Mouse (Mus musculus): Measurements from ENCODE around the gene Hmx2.

The Hmx2 gene

DNA sequence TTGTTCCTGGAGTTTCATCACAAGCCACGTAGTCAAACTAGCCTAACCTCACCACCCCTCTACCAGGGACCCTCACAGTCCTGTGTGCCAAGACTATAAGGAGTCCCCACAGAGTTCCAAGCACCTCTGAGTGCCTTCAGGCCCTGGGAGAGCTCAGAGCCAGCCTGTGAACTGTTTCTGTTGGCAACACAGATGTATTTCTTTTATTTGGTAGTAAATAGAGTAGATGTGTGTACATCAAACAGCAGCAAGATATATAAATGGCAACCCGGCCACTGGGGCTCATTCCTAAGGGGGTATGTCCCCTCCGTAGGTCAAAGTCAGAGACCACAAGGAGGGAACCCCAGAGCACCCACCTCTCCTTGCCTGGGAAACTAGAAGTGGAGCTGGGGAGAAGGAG lies at the start of gene Hmx2:
Gene Hmx2, plus strand, starts transcription at position 301 of the 400 bp plus-strand sequence.
- no peak for DNase-seq (ENCODE audit: low spot score in 2 of 2)

GRCm38 (mm10) chr7:131503739-131504138 lies 44.8 kb upstream of the Hmx2 start:
- DNase-seq (ENCODE audit: low spot score in 2 of 2): no peak

GRCm38 (mm10) chr7:131539979-131540378 lies 8.6 kb upstream of the Hmx2 start:
- peak; percentile 54 to 57 for DNase-seq (ENCODE audit: low spot score in 2 of 2)

GRCm38 (mm10) chr7:131541184-131542114 lies 7.1 kb upstream of the Hmx2 start:
- DNase-seq (ENCODE audit: low spot score in 2 of 2): no peak

GRCm38 (mm10) chr7:131542115-131542871 lies 6.3 kb upstream of the Hmx2 start, which contains the start of gene Hmx3:
TSS of gene Hmx3 (plus strand) at chr7:131542867.
- DNase-seq (ENCODE audit: low spot score in 2 of 2): no peak

DNA sequence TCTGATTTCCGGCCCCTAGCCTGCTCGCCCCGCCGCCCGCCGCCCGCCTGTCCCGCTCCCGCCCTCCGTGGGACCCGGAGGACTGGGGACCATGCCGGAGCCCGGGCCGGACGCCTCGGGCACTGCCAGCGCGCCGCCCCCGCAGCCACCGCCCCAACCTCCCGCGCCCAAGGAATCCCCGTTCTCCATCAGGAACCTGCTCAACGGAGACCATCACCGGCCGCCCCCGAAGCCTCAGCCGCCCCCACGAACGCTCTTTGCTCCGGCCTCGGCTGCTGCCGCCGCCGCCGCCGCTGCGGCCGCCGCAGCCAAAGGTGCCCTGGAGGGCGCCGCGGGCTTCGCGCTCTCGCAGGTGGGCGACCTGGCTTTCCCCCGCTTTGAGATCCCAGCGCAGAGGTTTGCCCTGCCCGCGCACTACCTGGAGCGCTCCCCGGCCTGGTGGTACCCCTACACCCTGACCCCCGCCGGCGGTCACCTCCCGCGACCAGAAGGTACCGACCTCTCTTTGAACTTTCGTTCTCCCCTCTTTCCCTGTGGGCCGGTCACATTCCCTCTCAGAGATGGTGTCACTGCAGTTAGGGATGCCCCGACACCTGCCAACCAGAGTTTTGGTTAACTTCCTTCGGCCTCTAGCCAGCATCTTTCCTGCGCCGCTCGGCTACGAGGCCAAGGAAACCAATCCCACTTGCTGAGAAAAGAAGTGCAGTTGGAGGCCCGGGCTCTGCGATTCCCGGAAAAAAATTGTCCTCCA lies 5.5 kb upstream of the Hmx2 start:
- DNase-seq (ENCODE audit: low spot score in 2 of 2): no peak

DNA sequence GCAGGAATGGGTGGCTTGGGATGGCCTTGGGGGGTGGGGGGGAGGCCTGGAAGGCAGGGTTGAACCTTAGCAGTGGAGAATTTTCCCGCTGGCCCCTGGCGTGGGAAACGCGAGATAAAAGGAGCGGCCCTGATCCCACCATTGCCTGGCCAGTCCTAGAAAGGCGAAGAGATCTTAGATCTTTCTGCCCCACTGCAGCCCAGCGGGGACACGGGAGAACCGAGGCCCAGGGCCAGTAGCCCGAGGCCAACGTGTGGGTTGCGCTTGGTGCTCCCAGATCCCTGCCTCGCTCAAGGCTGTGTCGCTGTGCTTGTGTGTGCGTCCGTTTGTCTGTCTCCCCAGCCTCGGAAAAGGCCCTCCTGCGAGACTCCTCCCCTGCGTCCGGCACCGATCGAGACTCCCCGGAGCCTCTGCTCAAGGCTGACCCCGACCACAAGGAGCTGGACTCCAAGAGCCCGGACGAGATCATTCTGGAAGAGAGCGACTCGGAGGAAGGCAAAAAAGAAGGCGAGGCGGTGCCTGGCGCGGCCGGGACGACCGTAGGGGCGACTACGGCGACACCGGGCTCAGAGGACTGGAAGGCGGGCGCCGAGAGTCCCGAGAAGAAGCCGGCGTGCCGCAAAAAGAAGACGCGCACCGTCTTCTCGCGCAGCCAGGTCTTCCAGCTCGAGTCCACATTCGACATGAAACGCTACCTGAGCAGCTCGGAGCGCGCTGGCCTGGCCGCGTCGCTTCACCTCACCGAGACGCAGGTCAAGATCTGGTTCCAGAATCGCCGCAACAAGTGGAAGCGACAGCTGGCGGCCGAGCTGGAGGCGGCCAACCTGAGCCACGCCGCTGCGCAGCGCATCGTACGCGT lies 4.7 kb upstream of the Hmx2 start:
- DNase-seq (ENCODE audit: low spot score in 2 of 2): no peak

DNA sequence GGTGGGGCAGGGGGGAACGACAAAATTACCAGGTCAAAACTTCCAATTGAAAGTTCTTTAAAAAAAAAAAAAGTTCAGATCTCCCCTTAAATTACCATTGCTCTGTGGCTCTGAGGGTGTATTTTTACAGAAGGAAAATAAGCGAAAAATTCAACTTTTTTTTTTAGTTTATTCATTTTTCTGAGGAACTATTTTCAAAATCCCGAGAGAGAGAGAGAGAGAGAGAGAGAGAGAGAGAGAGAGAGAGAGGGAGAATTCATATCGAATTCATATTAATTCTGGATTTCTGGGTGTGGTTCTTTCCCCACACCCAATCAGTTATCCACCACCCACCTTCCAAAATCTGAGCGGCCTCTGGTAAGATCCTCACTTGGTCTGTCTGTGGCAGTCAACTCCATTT lies 3.7 kb upstream of the Hmx2 start:
- no peak for DNase-seq (ENCODE audit: low spot score in 2 of 2)

GRCm38 (mm10) chr7:131545701-131546385 lies 2.7 kb upstream of the Hmx2 start:
- no peak for DNase-seq (ENCODE audit: low spot score in 2 of 2)

DNA sequence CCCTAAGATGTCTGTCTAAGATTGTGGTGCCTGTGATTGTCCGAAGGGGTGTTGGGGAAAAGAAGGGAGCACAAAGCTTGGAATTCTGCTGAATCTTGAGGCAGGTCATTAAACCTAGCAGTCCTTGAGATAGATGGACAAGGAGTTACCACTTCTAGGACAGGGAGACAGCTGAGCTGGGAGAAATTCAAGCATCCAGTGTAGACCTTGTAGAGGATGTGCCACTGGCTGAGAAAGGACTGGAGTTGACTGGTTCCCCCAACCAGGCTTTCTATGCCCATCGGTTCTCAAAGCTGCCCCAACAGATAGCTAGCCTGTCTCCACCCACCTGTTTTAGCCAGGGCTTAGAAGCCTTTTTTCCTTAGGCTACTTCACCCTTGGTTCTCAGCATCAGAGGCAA lies 2.1 kb upstream of the Hmx2 start:
- no peak for DNase-seq (ENCODE audit: low spot score in 2 of 2)

GRCm38 (mm10) chr7:131547481-131547880 lies 1.1 kb upstream of the Hmx2 start:
- no peak for DNase-seq (ENCODE audit: low spot score in 2 of 2)

DNA sequence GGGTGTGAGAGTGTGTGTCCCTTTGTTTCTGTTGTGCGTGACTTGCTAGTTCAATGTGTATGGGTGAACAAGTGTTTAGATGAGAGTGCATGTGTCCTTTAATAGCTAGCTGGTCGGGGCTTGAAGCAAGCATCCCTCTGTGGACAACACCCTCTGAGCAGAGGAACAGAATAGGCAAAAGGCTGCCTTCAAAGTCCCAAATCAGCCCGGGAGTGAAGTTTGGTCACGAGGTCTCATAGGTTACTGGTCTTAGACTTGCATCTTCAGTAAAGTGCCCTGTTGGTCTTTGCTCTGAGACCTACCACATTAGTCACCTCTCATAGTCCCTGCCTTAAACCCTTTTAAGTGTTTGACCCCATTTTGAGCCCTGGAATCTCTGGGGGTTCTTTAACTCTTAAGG lies 2.9 kb downstream of the Hmx2 start:
- DNase-seq (ENCODE audit: low spot score in 2 of 2): no peak

GRCm38 (mm10) chr7:131551931-131552741 lies 3.6 kb downstream of the Hmx2 start:
- no peak for DNase-seq (ENCODE audit: low spot score in 2 of 2)

- DNase-seq (ENCODE audit: low spot score in 2 of 2): no peak
Measured at GRCm38 (mm10) chr7:131552781-131553180, 4.2 kb downstream of the Hmx2 start.

- no peak for DNase-seq (ENCODE audit: low spot score in 2 of 2)
Measured at GRCm38 (mm10) chr7:131553771-131554175, 5.2 kb downstream of the Hmx2 start.

GRCm38 (mm10) chr7:131554341-131555180 lies 6.0 kb downstream of the Hmx2 start:
- DNase-seq (ENCODE audit: low spot score in 2 of 2): no peak

GRCm38 (mm10) chr7:131555301-131556081 lies 6.9 kb downstream of the Hmx2 start:
- DNase-seq (ENCODE audit: low spot score in 2 of 2): no peak

GRCm38 (mm10) chr7:131556116-131556515 lies 7.5 kb downstream of the Hmx2 start:
- no peak for DNase-seq (ENCODE audit: low spot score in 2 of 2)
